Mouse (Mus musculus): Measurements from ENCODE around the gene Vill.

The Vill gene

GRCm38 (mm10) chr9:119082039-119082438 is 29.5 kb downstream of the Vill start:
- DNase-seq: no peak

- DNase-seq: no peak
Observed at GRCm38 (mm10) chr9:119082656-119083430, 30.3 kb downstream of the Vill start.

GRCm38 (mm10) chr9:119083966-119084365 is 31.4 kb downstream of the Vill start:
- DNase-seq: no peak

GRCm38 (mm10) chr9:119086451-119086850 is 33.9 kb downstream of the Vill start:
- DNase-seq: no peak

- DNase-seq: no peak
Observed at GRCm38 (mm10) chr9:119087309-119087708, 34.7 kb downstream of the Vill start.

GRCm38 (mm10) chr9:119088148-119088801 is 35.7 kb downstream of the Vill start:
- DNase-seq: peak; percentile 94 to 95

GRCm38 (mm10) chr9:119089437-119089836 is 36.9 kb downstream of the Vill start:
- no peak for DNase-seq

- DNase-seq: no peak
Observed at GRCm38 (mm10) chr9:119090462-119090861, 37.9 kb downstream of the Vill start.

- no peak for DNase-seq
Observed at GRCm38 (mm10) chr9:119091581-119092310, 39.2 kb downstream of the Vill start.

- peak; percentile 39 to 61 for DNase-seq
Observed at GRCm38 (mm10) chr9:119092473-119093418, 40.2 kb downstream of the Vill start.

- peak; percentile 93 to 96 for DNase-seq
Observed at GRCm38 (mm10) chr9:119093419-119094295, 41.1 kb downstream of the Vill start, which contains the start of gene Plcd1. Gene Plcd1, minus strand, starts transcription at chr9:119093502.

GRCm38 (mm10) chr9:119094462-119095109 is 42.0 kb downstream of the Vill start:
- no peak for DNase-seq

- DNase-seq: peak in 1 of 2 experiments; percentile 68
Observed at GRCm38 (mm10) chr9:119100177-119100898, 47.8 kb downstream of the Vill start.

GRCm38 (mm10) chr9:119101992-119102782 is 49.6 kb downstream of the Vill start, which contains the start of gene Dlec1:
Gene Dlec1, plus strand, starts transcription at chr9:119102478.
- peak; percentile 90 to 91 for DNase-seq

- no peak for DNase-seq
Observed at GRCm38 (mm10) chr9:119102783-119103113, 50.2 kb downstream of the Vill start.

GRCm38 (mm10) chr9:119107566-119107965 is 55.0 kb downstream of the Vill start:
- peak; percentile 66 to 79 for DNase-seq

GRCm38 (mm10) chr9:119109685-119110353 is 57.2 kb downstream of the Vill start:
- no peak for DNase-seq

- DNase-seq: peak in 1 of 2 experiments; percentile 30
Observed at GRCm38 (mm10) chr9:119110640-119111039, 58.1 kb downstream of the Vill start.

GRCm38 (mm10) chr9:119114911-119115310 is 62.3 kb downstream of the Vill start:
- DNase-seq: no peak
